Mouse (Mus musculus) kidney, adult 2 months (tissue): ENCODE data around the gene Svop. TPM values are rescaled to one million over a fixed set of nuclear protein-coding genes. Genes with fewer than 3 reads are reported as not detected.

Experiments
- DNase-seq: peaks from one replicate; pipeline ENCODE4 v3.0.0; 2021
- H3K27ac ChIP-seq: fragments of 200-500 bp; 2 replicates; pipeline ENCODE4 v1.5.1; 2012; ENCODE audit warnings: low read depth, low read length, control low read depth, inconsistent platforms; ENCODE audit not compliant: insufficient read depth
- H3K27me3 ChIP-seq: fragments of 200-500 bp; replicated peaks from 2 replicates; pipeline ENCODE4 v1.6.1; 2012; ENCODE audit warnings: mild to moderate bottlenecking, moderate library complexity, low read length, inconsistent platforms; ENCODE audit not compliant: control insufficient read depth, insufficient read depth
- H3K36me3 ChIP-seq: fragments of 200-500 bp; 2 replicates; pipeline ENCODE4 v1.6.1; 2012; ENCODE audit warnings: mild to moderate bottlenecking, moderate library complexity, low read length, inconsistent platforms; ENCODE audit not compliant: control insufficient read depth, insufficient read depth
- H3K4me1 ChIP-seq: fragments of 200-500 bp; 2 replicates; pipeline ENCODE4 v1.6.1; 2011; ENCODE audit warnings: low read length; ENCODE audit not compliant: control insufficient read depth, insufficient read depth
- H3K4me3 ChIP-seq: fragments of 200-500 bp; 2 replicates; pipeline ENCODE4 v1.5.1; 2011; ENCODE audit warnings: mild to moderate bottlenecking, low read depth, low read length, control low read depth; ENCODE audit not compliant: insufficient read depth
- CTCF ChIP-seq: fragments of 200-500 bp; conservative IDR thresholded peaks from 2 replicates; pipeline ENCODE4 v1.5.1; 2011; ENCODE audit warnings: low read depth, mild to moderate bottlenecking, control low read depth, low read length, moderate library complexity, mixed read lengths; ENCODE audit not compliant: insufficient read depth, insufficient read length
- POLR2A ChIP-seq: fragments of 200-500 bp; IDR thresholded peaks from one replicate; pipeline ENCODE4 v1.6.1; 2011; ENCODE audit warnings: low read depth, low read length, control low read depth
- WGBS: fragments of 180-500 bp; shearing (Covaris S2); methylation state at CpG from one replicate; pipeline ENCODE4 v1.1.7; 2018; 5-methylcytosine and 5-hydroxymethylcytosine counted together
- polyA plus RNA-seq: library from polyadenylated mRNA; depleted of rRNA; stranded (reverse); fragments of >200 nt; gene quantifications from 2 replicates; pipeline ENCODE4 v1.2.3, GENCODE M21; 2012

Svop gene
- polyA plus RNA-seq, 1 experiment: 0.45 TPM

DNA sequence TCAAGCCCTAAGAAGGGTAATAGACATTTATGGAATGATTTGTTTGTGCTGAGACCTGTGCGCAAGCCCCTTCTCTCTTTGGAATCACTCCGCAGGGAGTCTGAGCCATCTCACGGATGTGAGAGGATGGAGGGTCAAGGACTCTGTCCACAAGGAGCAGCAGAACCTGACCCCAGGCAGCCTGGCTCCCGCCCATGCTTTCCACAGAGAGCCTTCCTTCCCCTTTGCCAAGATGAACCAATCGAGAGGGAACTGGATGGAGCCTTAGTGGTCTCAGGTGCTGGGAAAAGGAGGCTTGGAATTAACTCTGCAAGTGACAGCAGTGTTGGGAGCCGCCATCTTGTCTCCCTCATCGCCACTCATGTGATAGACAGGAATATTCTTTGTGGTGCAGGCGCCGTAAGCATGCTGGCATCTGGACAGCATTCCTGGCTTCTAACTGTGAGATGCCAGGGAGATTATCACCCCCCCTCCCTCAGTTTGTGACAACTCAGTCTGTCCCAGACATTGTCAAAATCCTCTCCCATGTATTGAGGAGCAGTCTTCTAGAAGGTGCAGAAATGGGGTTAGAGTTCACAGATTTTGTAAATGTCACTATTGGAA is 34.1 kb downstream of the Svop start:
- TF ChIP-seq CTCF: no peak
- TF ChIP-seq POLR2A: no peak
- 73% methylated on average over 9 of the region's 9 CpGs for WGBS

DNA sequence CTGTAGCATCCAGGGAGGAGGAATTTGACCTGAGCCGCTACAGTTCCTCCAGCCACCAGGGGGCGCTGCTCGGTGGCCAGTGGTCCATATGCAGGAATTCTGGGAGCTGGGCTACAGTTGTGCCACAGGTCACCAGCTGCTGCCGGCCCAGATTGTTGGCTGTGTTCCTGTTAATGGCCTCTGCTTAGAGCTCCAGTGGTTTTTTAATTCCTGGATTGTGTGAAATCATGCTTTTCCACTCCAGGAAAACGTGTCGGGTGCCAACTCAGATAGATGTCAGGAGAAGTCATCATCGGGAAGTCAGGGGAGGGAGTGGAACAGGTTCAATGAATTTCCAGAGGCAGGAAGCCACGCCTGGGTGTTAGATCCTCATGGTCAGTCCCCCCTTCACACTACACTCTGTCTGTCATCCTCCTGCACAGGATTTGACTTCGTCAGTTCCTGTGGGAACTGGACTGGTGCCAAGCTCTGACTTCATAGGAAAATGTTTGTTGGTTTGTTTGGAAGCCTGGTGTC is 39.1 kb downstream of the Svop start:
- WGBS: 10% methylated on average over 9 of the region's 9 CpGs
- H3K4me3 ChIP-seq: peak overlapping the region; percentile 9; the same call in 1 of the 2 replicates
- DNase-seq: peak; percentile 87
- H3K36me3 ChIP-seq: no peaks in the 10 kb centered on the region
- TF ChIP-seq CTCF: peak; percentile 85
- no peak for TF ChIP-seq POLR2A
- H3K27me3 ChIP-seq: no peaks in the 10 kb centered on the region
- no peaks in the 10 kb centered on the region for H3K4me1 ChIP-seq
- peak overlapping the region; percentile 19; the same call in 1 of the 2 replicates for H3K27ac ChIP-seq

More for the DNA sequence above, 34.1 kb downstream of the Svop start:
- no peak for DNase-seq
- H3K4me3 ChIP-seq: no peak overlapping the region
- no peak overlapping the region for H3K27ac ChIP-seq
- H3K27me3 ChIP-seq: no peaks in the 10 kb centered on the region
- H3K4me1 ChIP-seq: no peaks in the 10 kb centered on the region
- H3K36me3 ChIP-seq: no peaks in the 10 kb centered on the region

DNA sequence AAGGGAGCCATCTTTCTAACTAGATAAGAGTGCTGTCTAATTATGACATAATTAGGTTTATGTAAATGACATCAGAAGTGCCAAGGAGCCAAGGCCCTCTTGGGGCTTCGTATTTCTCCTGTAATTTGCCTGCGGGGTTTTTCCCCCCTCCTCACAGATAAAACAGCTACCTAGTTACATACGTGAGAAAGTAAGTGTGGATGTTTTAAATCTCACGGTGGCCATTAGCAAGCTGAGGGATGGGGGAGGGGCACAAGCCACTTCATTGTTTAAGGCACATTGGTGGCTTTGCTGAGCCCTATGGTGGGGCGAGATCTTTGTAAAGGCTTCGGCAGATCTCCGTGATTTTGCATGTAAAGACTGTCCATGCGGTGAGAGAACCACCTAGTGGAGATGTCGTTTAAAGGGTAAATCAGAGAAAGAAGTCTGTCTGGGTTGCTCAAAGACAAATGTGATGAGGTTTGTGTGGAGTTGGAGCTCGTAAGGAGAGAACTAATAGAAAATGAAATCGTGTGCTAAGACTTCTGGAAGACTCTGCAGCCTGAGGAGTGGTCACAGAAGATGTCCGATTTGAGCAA is 42.5 kb downstream of the Svop start:
- H3K36me3 ChIP-seq: no peaks in the 10 kb centered on the region
- DNase-seq: no peak
- no peaks in the 10 kb centered on the region for H3K27me3 ChIP-seq
- no peak overlapping the region for H3K27ac ChIP-seq
- WGBS: 50% methylated on average over 12 of the region's 12 CpGs
- no peaks in the 10 kb centered on the region for H3K4me1 ChIP-seq
- TF ChIP-seq CTCF: no peak
- TF ChIP-seq POLR2A: no peak
- no peak overlapping the region for H3K4me3 ChIP-seq

GRCm38 (mm10) chr5:114047182-114047581 is 44.2 kb downstream of the Svop start:
- no peak for DNase-seq
- no peaks in the 10 kb centered on the region for H3K27me3 ChIP-seq
- no peak overlapping the region for H3K4me3 ChIP-seq
- H3K36me3 ChIP-seq: no peaks in the 10 kb centered on the region
- no peak overlapping the region for H3K27ac ChIP-seq
- no peak for TF ChIP-seq POLR2A
- no peak for TF ChIP-seq CTCF
- WGBS: 80% methylated on average over 5 of the region's 5 CpGs
- H3K4me1 ChIP-seq: no peaks in the 10 kb centered on the region

DNA sequence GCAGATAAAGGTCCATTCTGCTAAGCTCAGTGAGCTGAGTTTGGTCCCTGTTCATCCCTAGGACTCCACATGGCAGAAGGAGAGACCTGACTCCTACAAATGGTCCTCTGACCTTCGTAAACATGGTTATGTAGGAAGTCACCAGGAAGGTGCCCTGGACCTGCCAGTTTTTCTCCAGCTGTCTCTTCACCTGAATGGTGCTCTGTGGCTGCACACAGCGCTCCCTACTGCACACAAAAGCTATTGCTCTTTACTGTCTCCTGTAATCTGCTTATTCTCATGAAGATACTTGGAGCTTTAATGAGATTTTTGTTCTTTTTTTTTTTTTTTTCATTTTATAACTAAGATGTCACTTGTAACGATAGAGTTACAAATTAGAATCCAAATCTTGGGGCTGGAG is 44.8 kb downstream of the Svop start:
- TF ChIP-seq POLR2A: no peak
- peak; percentile 61 for TF ChIP-seq CTCF
- peaks cover 1% of the 10 kb centered on the region; the same call in 1 of the 2 replicates for H3K4me1 ChIP-seq
- no peaks in the 10 kb centered on the region for H3K27me3 ChIP-seq
- H3K36me3 ChIP-seq: no peaks in the 10 kb centered on the region
- H3K4me3 ChIP-seq: no peak overlapping the region
- 41% methylated on average over 3 of the region's 3 CpGs for WGBS
- no peak for DNase-seq
- H3K27ac ChIP-seq: no peak overlapping the region

- H3K27ac ChIP-seq: no peak overlapping the region
- H3K4me3 ChIP-seq: no peak overlapping the region
- H3K27me3 ChIP-seq: no peaks in the 10 kb centered on the region
- no peak for TF ChIP-seq POLR2A
- TF ChIP-seq CTCF: no peak
- H3K4me1 ChIP-seq: peaks cover 6% of the 10 kb centered on the region; the same call in 1 of the 2 replicates
- no peak for DNase-seq
- WGBS: 73% methylated on average over 3 of the region's 3 CpGs
- no peaks in the 10 kb centered on the region for H3K36me3 ChIP-seq
Measured at GRCm38 (mm10) chr5:114046151-114046550, 45.2 kb downstream of the Svop start.

GRCm38 (mm10) chr5:114045134-114045533 is 46.2 kb downstream of the Svop start:
- Histone ChIP-seq H3K27ac (no peak overlapping the region), H3K27me3 (no peaks in the 10 kb centered on the region), H3K4me3 (no peak overlapping the region), H3K4me1 (peaks cover 10% of the 10 kb centered on the region; the same call in 1 of the 2 replicates), H3K36me3 (no peaks in the 10 kb centered on the region)
- TF ChIP-seq CTCF (no peak), POLR2A (no peak)
- WGBS: 63% methylated on average over 1 of the region's 1 CpGs
- peak; percentile 44 for DNase-seq
